Mouse (Mus musculus): Measurements from ENCODE around the gene Trim2. TPM values are rescaled to one million over a fixed set of nuclear protein-coding genes. Genes with fewer than 3 reads are reported as not detected.

Gene Trim2
- total and polyA plus RNA-seq, 3 experiments, result 2.4 to 3.3 (median 2.5) TPM

- H3K27ac ChIP-seq (ENCODE audit: insufficient read depth, low read depth), result peak overlapping the region; percentile 35; the same call in 1 of the 2 replicates
- in situ Hi-C loops (cut with MboI; ENCODE audit: low pct_ligation_motif_present, low pct_unique_long_range_greater_than_20kb, low sequenced_read_pairs), result loop anchor here (25.0 kb wide), 2 partner anchors 329 to 554 kb away; partner anchors contain the start of gene Tmem154
- H3K4me3 ChIP-seq (replicated peaks in 1 of 3; ENCODE audit: low read depth in 2 of 3, low read length in 2 of 3, poor library complexity in 1 of 3), result peak overlapping the region; percentile 16 to 51 (median 23)
- no peaks in the 10 kb centered on the region for H3K79me2 ChIP-seq (replicated peaks; ENCODE audit: control insufficient read depth, extremely low read depth, insufficient read depth, poor library complexity, severe bottlenecking)
- H3K9me3 ChIP-seq (replicated peaks; ENCODE audit: low read length), result no peaks in the 10 kb centered on the region
- dilution Hi-C loops (cut with MboI; ENCODE audit: extremely low pct_ligation_motif_present, extremely low pct_unique_long_range_greater_than_20kb, low sequenced_read_pairs), result no loop called here
- H3K4me2 ChIP-seq (ENCODE audit: insufficient read depth, low read depth, poor library complexity, severe bottlenecking), result peak overlapping the region; percentile 87
- peaks cover 11 to 41% of the 10 kb centered on the region in 2 experiments for H3K4me1 ChIP-seq (ENCODE audit: control insufficient read depth in 1 of 2, insufficient read depth in 2 of 2)
- H3K36me3 ChIP-seq (replicated peaks in 1 of 2; ENCODE audit: control insufficient read depth in 1 of 2, insufficient read depth in 1 of 2, low read length in 1 of 2), result no peaks in the 10 kb centered on the region
- peak overlapping the region; percentile 8; the same call in 1 of the 2 replicates for H3K9ac ChIP-seq (ENCODE audit: insufficient read depth, low read depth)
- peak; percentile 95 for DNase-seq (ENCODE audit: extremely low read depth)
- peaks cover 3% of the 10 kb centered on the region for H3K27me3 ChIP-seq (replicated peaks)
- TF ChIP-seq JUND (conservative IDR thresholded peaks at IDR 0.05; ENCODE audit: low read depth, low read length) (no peak), ZKSCAN1 (IDR thresholded peaks at IDR 0.05; ENCODE audit: borderline replicate concordance, low read depth, low read length) (no peak), PAX5 (IDR thresholded peaks at IDR 0.05; ENCODE audit: low read length) (no peak), SMC3 (IDR thresholded peaks at IDR 0.05; ENCODE audit: low read depth, low read length) (peak; percentile 67), MXI1 (IDR thresholded peaks at IDR 0.05; ENCODE audit: low read depth, low read length) (no peak), MAZ (IDR thresholded peaks at IDR 0.05; ENCODE audit: low read depth, low read length) (peak; percentile 71), CHD1 (IDR thresholded peaks at IDR 0.05; ENCODE audit: low read depth, low read length) (0 out of 2 replicates have a peak, but pooled peaks have one; percentile 43), USF2 (conservative IDR thresholded peaks at IDR 0.05; ENCODE audit: low read depth, low read length) (no peak), RAD21 (IDR thresholded peaks at IDR 0.05; ENCODE audit: low read depth, low read length) (peak; percentile 50), RCOR1 (conservative IDR thresholded peaks at IDR 0.05; ENCODE audit: low read depth, low read length) (no peak), MAFK (IDR thresholded peaks at IDR 0.05; ENCODE audit: insufficient replicate concordance, low read length) (no peak), NRF1 (IDR thresholded peaks at IDR 0.05; ENCODE audit: low read depth, low read length) (no peak), SIN3A (IDR thresholded peaks at IDR 0.05; ENCODE audit: low read length) (peak; percentile 56; the same call in 1 of the 2 replicates), HCFC1 (IDR thresholded peaks at IDR 0.05; ENCODE audit: low read depth, low read length) (peak; percentile 25; the same call in 1 of the 2 replicates), POLR2A (IDR thresholded peaks at IDR 0.05; ENCODE audit: low read depth, low read length) (no peak), NELFE (IDR thresholded peaks at IDR 0.05; ENCODE audit: low read depth, low read length) (peak; percentile 48; the same call in 1 of the 2 replicates), ZC3H11A (IDR thresholded peaks at IDR 0.05; ENCODE audit: low read depth, low read length) (no peak), TCF12 (IDR thresholded peaks at IDR 0.05; ENCODE audit: low read depth, low read length) (0 out of 2 replicates have a peak, but pooled peaks have one; percentile 18), MAX (IDR thresholded peaks at IDR 0.05; ENCODE audit: low read length) (no peak), ZMIZ1 (IDR thresholded peaks at IDR 0.05; ENCODE audit: low read depth, low read length) (no peak), UBTF (IDR thresholded peaks at IDR 0.05; ENCODE audit: low read depth, low read length) (no peak), GABPA (IDR thresholded peaks at IDR 0.05; ENCODE audit: insufficient replicate concordance, low read depth, low read length) (no peak), BHLHE40 (IDR thresholded peaks at IDR 0.05; ENCODE audit: low read depth, low read length) (no peak), ELF1 (IDR thresholded peaks at IDR 0.05; ENCODE audit: low read depth, low read length) (peak; percentile 75), KAT2A (IDR thresholded peaks at IDR 0.05; ENCODE audit: insufficient replicate concordance, low read length) (no peak), CHD2 (IDR thresholded peaks at IDR 0.05; ENCODE audit: low read length) (peak; percentile 43), IRF4 (IDR thresholded peaks at IDR 0.05; ENCODE audit: low read depth, low read length) (0 out of 2 replicates have a peak, but pooled peaks have one; percentile 13), MEF2A (IDR thresholded peaks at IDR 0.05; ENCODE audit: borderline replicate concordance, low read depth, low read length) (no peak), EP300 (IDR thresholded peaks at IDR 0.05; ENCODE audit: low read length) (0 out of 2 replicates have a peak, but pooled peaks have one; percentile 20), CTCF (conservative IDR thresholded peaks at IDR 0.05 in 1 of 2, IDR thresholded peaks at IDR 0.05 in 1 of 2; ENCODE audit: low read depth in 2 of 2, low read length in 2 of 2) (peak; percentile 31 to 79; a peak in 3 of 4 replicates), POLR2AphosphoS2 (IDR thresholded peaks at IDR 0.05; ENCODE audit: low read depth, low read length) (no peak), TBP (conservative IDR thresholded peaks at IDR 0.05; ENCODE audit: low read depth, low read length) (no peak), ZNF384 (IDR thresholded peaks at IDR 0.05; ENCODE audit: low read depth, low read length) (no peak), E2F4 (IDR thresholded peaks at IDR 0.05; ENCODE audit: insufficient replicate concordance, low read depth, low read length) (no peak), ETS1 (conservative IDR thresholded peaks at IDR 0.05; ENCODE audit: low read depth, low read length) (no peak), MYC (IDR thresholded peaks at IDR 0.05; ENCODE audit: low read depth, low read length) (no peak), JUN (IDR thresholded peaks at IDR 0.05; ENCODE audit: insufficient read depth, low read depth, low read length) (no peak)
These were observed 27.0 kb upstream of the Trim2 start for GRCm38 (mm10) chr3:84333400-84334349.

Data from CH12.LX (cell line).